Mouse (Mus musculus) heart, postnatal 0 days (tissue): Measurements from ENCODE around the gene Pdia2. TPM values are rescaled to one million over a fixed set of nuclear protein-coding genes. Genes with fewer than 3 reads are reported as not detected.
A peak's percentile ranks its signal among the peaks of the same experiment; 100 is the strongest.
"Not testable (repeated sequence)": the region's sequence is repeated elsewhere in the genome, so short reads cannot be mapped to it uniquely, and the experiment has no call there.

Source experiments
- ATAC-seq: fragments of 200-750 bp; cut with Nextera tagmentation; 2 replicates; pipeline ENCODE4 v1.8.0; 2017; ENCODE audit warnings: low read depth, moderate number of reproducible peaks, moderate library complexity; ENCODE audit not compliant: insufficient read depth
- DNase-seq: peaks from one replicate; pipeline ENCODE4 v3.0.0-alpha.2; 2016; ENCODE audit warnings: low spot score
- H3K27ac ChIP-seq: fragments of 300-500 bp; sonication (generic); 2 replicates; pipeline ENCODE4 v1.5.1; 2014; ENCODE audit warnings: low read depth, mild to moderate bottlenecking
- H3K27me3 ChIP-seq: fragments of 300-500 bp; sonication (generic); 2 replicates; pipeline ENCODE4 v1.6.1; 2014; ENCODE audit warnings: low read length, mixed read lengths; ENCODE audit not compliant: control insufficient read depth, insufficient read depth
- H3K36me3 ChIP-seq: fragments of 300-500 bp; sonication (generic); replicated peaks from 2 replicates; pipeline ENCODE4 v1.6.1; 2014; ENCODE audit warnings: low read length, mixed read lengths; ENCODE audit not compliant: control insufficient read depth, insufficient read depth
- H3K4me1 ChIP-seq: fragments of 300-500 bp; sonication (generic); 2 replicates; pipeline ENCODE4 v1.6.1; 2014; ENCODE audit warnings: antibody characterized with exemption; ENCODE audit not compliant: control insufficient read depth, insufficient read depth
- H3K4me2 ChIP-seq: fragments of 300-500 bp; sonication (generic); 2 replicates; pipeline ENCODE4 v1.6.1; 2014; ENCODE audit warnings: low read depth, mild to moderate bottlenecking, low read length, moderate library complexity
- H3K4me3 ChIP-seq: fragments of 300-500 bp; sonication (generic); 2 replicates; pipeline ENCODE4 v1.5.1; 2014; ENCODE audit warnings: low read depth, low read length
- H3K9ac ChIP-seq: fragments of 300-500 bp; sonication (generic); replicated peaks from 2 replicates; pipeline ENCODE4 v1.6.1; 2014; ENCODE audit warnings: low read depth, low read length, mixed read lengths
- H3K9me3 ChIP-seq: fragments of 300-500 bp; sonication (generic); replicated peaks from 2 replicates; pipeline ENCODE4 v1.6.1; 2016; ENCODE audit warnings: low read length; ENCODE audit not compliant: control insufficient read depth
- CTCF ChIP-seq: IDR thresholded peaks from 2 replicates; pipeline ENCODE4 v1.5.1; 2016; ENCODE audit warnings: antibody characterized with exemption, control low read depth, low read depth
- EP300 ChIP-seq: IDR thresholded peaks from 2 replicates; pipeline ENCODE4 v1.6.1; 2016; ENCODE audit warnings: antibody characterized with exemption, low read depth
- WGBS: fragments of 180-500 bp; shearing (Covaris S2); extraction: QIAGEN DNeasy Blood & Tissue Kit; methylation state at CpG from one replicate; pipeline ENCODE4 v1.1.7; 2014; 5-methylcytosine and 5-hydroxymethylcytosine counted together
- polyA plus RNA-seq: library from polyadenylated mRNA; unstranded; fragments of >200 nt; fragmentation: Nextera tagmentation; extraction: Ambion mirVana; gene quantifications from 2 replicates; pipeline ENCODE4 v1.2.1, GENCODE M21; 2015
- total RNA-seq: library from RNA; depleted of rRNA; stranded (reverse); fragments of >200 nt; gene quantifications from 2 replicates; pipeline ENCODE4 v1.2.3, GENCODE M21; 2014; ENCODE audit warnings: low replicate concordance

Pdia2 gene
- total and polyA plus RNA-seq, 2 experiments from 2014 or later = not detected

DNA sequence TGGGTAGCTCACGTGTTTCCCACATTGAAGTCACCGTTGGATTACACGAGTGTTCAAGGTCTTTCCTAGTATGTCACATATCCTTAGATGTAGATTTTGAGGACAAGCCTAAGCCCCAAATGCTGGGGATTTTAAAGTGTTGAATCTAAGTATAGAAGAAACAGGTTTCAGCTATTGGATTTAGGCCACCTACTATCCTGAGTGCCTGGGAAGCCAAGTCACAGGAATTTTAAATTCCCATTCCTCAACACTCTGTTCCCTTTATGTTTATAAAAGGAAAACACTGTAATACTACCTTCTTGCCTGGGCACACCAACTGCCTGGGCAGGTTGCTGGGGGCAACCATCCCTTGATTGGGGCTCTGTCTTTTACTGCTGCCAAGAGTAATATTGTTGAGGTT, 17.7 kb downstream of the Pdia2 start:
- Histone ChIP-seq H3K4me3 (no peak overlapping the region), H3K27ac (no peak overlapping the region), H3K36me3 (peaks cover 35% of the 10 kb centered on the region), H3K4me2 (no peak overlapping the region), H3K4me1 (no peaks in the 10 kb centered on the region), H3K27me3 (no peaks in the 10 kb centered on the region), H3K9me3 (no peaks in the 10 kb centered on the region), H3K9ac (no peak overlapping the region)
- 99% methylated on average over 3 of the region's 3 CpGs for WGBS
- DNase-seq (no peak), ATAC-seq (no peak)
- no peak for TF ChIP-seq CTCF
- TF ChIP-seq EP300 = no peak

DNA sequence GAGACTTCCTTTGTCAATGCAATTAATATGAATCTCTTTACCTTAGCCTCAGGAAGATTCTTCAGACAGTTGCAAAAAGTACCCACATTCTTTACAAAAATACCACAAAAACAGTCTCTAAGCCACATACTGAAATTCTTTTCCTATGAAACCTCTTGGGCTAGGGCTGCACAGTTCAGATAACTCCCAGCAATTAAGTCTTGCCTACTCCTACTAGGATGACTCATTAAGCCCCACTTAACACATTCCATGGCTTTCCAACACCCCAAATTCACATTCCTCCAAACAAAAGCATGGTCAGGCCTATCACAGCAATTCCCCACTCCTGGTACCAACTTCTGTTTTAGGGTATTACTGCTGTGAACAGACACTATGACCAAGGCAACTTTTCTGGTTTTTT, 20.3 kb downstream of the Pdia2 start:
- Histone ChIP-seq H3K27ac (no peak overlapping the region), H3K4me1 (no peaks in the 10 kb centered on the region), H3K4me2 (no peak overlapping the region), H3K9me3 (no peaks in the 10 kb centered on the region), H3K9ac (no peak overlapping the region), H3K36me3 (peaks cover 25% of the 10 kb centered on the region), H3K27me3 (no peaks in the 10 kb centered on the region), H3K4me3 (no peak overlapping the region)
- ATAC-seq = no peak
- DNase-seq = no peak
- TF ChIP-seq CTCF (no peak), EP300 (no peak)

DNA sequence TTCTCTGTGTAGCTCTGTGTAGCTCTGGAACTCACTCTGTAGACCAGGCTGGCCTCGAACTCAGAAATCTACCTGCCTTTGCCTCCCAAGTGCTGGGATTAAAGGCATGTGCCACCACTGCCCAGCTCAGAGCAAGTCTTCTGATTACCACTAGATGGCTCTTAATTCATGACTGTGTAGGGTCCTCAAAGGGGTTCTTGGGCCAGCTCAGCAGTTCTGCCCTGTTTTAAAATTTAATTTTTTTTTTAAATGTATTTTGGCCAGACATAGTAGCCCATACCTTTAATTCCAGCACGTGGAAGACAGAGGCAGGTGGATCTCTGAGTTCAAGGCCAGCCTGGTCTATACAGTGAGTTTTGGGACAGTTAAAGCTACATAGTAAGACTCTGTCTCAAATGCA, 23.6 kb downstream of the Pdia2 start:
- WGBS = 84% methylated on average over 2 of the region's 2 CpGs
- peak; percentile 8; the same call in 1 of the 2 replicates for TF ChIP-seq CTCF
- H3K4me3 ChIP-seq, H3K9ac ChIP-seq, H3K27me3 ChIP-seq, H3K27ac ChIP-seq, H3K4me1 ChIP-seq, H3K4me2 ChIP-seq, ATAC-seq, DNase-seq, H3K9me3 ChIP-seq: not testable (repeated sequence)
- peaks cover 13% of the 10 kb centered on the region; the same call in 1 of the 2 replicates for H3K36me3 ChIP-seq

- Histone ChIP-seq H3K4me1 (no peaks in the 10 kb centered on the region), H3K27ac (no peak overlapping the region; the same call in 1 of the 2 replicates), H3K4me3 (no peak overlapping the region), H3K4me2 (no peak overlapping the region), H3K9me3 (no peaks in the 10 kb centered on the region), H3K9ac (no peak overlapping the region), H3K36me3 (no peaks in the 10 kb centered on the region), H3K27me3 (no peaks in the 10 kb centered on the region)
- no peak for DNase-seq
- WGBS = 80% methylated on average over 2 of the region's 2 CpGs
- ATAC-seq = no peak
- TF ChIP-seq CTCF (no peak), EP300 (no peak)
These were observed 30.8 kb downstream of the Pdia2 start for GRCm38 (mm10) chr17:26168039-26168438.

DNA sequence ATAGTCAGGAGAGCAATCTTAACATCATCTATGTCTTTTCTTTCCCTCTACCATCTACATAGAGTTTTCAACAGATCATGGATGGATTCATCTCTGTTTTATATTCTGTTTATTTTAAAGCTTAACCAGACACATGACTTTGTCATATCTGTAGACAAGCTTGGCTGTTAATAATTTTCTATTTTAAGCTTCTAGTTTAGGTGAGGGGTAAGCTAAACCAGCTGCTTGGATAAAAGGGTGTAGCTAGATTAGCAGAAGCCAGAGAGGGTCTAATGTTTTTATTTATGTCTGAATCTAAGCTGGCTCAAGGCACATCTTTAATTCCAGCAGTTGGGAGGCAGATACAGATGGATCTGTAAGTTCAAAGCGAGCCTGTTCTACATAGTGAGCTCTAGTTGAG, 36.2 kb downstream of the Pdia2 start:
- H3K4me3 ChIP-seq = no peak overlapping the region
- 76% methylated on average over 1 of the region's 1 CpGs for WGBS
- peak overlapping the region; percentile 7 for H3K4me2 ChIP-seq
- peak overlapping the region; percentile 66 for H3K27ac ChIP-seq
- H3K36me3 ChIP-seq = no peaks in the 10 kb centered on the region
- ATAC-seq (no peak), DNase-seq (peak; percentile 53)
- no peaks in the 10 kb centered on the region for H3K27me3 ChIP-seq
- no peaks in the 10 kb centered on the region for H3K4me1 ChIP-seq
- no peaks in the 10 kb centered on the region for H3K9me3 ChIP-seq
- H3K9ac ChIP-seq = no peak overlapping the region
- TF ChIP-seq CTCF (no peak), EP300 (peak; percentile 41; the same call in 1 of the 2 replicates)

DNA sequence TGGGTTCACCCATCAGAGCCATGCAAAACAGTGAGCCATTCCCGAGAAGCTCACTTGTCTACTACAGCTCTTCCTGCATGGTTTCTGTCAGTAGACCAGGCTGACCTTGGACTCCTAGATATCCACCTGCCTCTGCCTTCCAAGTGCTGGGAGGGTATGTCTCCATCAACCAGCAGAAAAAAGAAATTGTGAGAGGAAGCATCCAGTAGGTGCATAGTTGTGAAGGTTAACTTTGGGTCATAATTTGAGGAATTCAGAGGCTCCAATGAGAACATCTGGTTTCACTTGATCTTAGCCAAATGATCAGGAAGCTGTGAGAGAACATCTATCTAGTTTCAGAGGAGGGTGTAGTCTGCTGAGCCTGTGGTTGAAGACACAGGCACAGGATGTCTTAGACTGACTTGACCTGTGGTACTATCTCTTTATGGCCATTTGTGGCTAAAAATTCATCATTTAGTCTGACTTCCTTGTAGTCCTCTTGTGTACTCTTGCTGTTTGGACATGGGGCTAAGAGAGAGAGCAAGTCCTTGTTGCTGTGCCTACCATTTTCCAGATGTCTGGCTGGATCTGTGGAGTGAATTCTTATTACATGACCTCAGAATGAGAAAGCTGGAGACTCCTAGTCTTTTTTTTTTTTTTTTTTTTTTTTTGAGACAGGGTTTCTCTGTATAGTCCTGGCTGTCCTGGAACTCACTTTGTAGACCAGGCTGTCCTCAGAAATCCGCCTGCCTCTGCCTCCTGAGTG, 46.8 kb downstream of the Pdia2 start:
- ATAC-seq (no peak), DNase-seq (no peak)
- no peak overlapping the region for H3K9ac ChIP-seq
- no peak overlapping the region for H3K4me3 ChIP-seq
- no peaks in the 10 kb centered on the region for H3K9me3 ChIP-seq
- H3K4me1 ChIP-seq = no peaks in the 10 kb centered on the region
- TF ChIP-seq EP300 (no peak), CTCF (no peak)
- peaks cover 28% of the 10 kb centered on the region for H3K36me3 ChIP-seq
- 94% methylated on average over 2 of the region's 2 CpGs for WGBS
- no peaks in the 10 kb centered on the region for H3K27me3 ChIP-seq
- no peak overlapping the region for H3K4me2 ChIP-seq
- H3K27ac ChIP-seq = no peak overlapping the region
